Mouse (Mus musculus): Measurements from ENCODE around the gene Ctdnep1. TPM values are rescaled to one million over a fixed set of nuclear protein-coding genes. Genes with fewer than 3 reads are reported as not detected.

The Ctdnep1 gene
- total RNA-seq, 2 experiments from 2014 or later, result 89.3 to 102 TPM

DNA sequence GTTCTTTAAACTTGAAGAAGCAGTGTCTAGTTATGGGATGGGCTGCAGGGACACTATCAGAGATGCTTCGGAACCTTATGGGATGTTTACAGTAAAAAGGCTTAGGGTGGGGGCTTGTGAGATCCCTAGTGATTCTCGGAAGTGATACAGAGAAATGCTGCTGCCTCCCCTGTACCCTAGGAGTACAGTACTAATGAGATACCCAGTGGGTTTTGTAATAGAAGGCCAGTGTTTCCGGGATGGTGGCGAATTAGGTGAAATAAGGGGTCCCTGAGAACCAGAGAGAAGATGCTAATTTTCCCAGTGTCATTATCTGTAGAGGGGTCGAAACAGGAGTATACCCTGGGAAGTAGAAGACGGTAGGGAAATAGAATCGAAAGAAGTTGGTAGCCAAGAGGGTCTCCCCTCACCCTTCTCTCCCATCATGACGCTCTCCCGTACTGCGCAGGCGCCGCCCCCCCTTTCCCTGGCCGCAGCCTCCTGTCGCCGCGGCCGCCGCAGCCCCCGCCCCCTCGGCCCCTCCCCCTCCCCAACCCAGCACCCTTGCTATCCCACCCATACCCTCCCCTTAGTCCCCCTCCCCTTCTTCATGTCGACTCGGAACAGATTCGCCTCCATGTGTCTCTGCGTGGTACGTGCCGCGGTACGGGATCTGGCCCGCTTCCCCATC, 42.7 kb downstream of the Ctdnep1 start:
- peak; percentile 81 for DNase-seq

DNA sequence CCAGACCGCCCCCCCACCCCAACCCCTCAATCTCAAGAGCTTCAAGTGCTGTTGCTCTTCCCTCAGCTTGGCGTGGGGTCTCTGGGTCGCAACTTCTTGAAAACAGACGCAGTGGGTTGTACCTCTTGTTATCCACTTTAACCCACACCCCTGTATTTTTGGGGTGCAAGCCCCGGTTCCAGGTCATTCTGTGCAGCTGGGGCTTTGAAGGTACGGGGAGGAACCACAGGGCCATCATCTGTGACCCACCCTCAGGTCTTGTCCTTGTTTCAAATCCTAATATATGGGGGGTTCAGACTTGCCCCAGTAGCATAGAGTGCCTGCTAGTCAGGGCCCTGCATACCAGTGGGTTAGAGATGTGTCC, 43.2 kb downstream of the Ctdnep1 start:
- DNase-seq, result no peak
- intact Hi-C loops (cut with DNase I), result no loop called here

More for the DNA sequence above, 42.7 kb downstream of the Ctdnep1 start:
- intact Hi-C loops (cut with DNase I), result no loop called here

- intact Hi-C loops (cut with DNase I), result no loop called here
- peak; percentile 64 for DNase-seq
These were observed 45.7 kb downstream of the Ctdnep1 start for GRCm38 (mm10) chr11:70026689-70027088.

DNA sequence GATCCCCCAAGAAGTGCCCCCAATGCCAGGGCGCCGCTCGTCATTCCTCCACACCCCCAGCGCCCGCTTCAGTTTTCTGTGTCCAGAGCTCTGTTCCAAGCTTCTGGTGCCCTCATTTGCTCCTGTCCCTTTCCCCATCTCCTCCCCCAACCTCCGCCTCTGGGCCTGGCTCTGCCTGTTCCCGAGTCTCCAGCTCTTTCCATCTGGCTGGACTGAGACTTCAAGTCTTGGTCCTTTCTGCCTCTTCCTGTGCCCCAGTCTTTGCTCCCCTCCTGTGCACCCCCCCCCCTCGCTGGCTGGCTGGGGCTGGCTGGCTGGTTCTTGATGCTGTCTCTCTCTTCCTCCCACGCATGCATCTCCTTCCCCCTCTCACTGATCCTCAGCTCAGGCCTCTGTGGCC, 46.4 kb downstream of the Ctdnep1 start:
- no peak for DNase-seq
- intact Hi-C loops (cut with DNase I), result no loop called here

- intact Hi-C loops (cut with DNase I), result no loop called here
- no peak for DNase-seq
These were observed 47.6 kb downstream of the Ctdnep1 start for GRCm38 (mm10) chr11:70028401-70029129.

- DNase-seq, result peak; percentile 96
- intact Hi-C loops (cut with DNase I), result no loop called here
These were observed 48.3 kb downstream of the Ctdnep1 start for GRCm38 (mm10) chr11:70029130-70029801.

DNA sequence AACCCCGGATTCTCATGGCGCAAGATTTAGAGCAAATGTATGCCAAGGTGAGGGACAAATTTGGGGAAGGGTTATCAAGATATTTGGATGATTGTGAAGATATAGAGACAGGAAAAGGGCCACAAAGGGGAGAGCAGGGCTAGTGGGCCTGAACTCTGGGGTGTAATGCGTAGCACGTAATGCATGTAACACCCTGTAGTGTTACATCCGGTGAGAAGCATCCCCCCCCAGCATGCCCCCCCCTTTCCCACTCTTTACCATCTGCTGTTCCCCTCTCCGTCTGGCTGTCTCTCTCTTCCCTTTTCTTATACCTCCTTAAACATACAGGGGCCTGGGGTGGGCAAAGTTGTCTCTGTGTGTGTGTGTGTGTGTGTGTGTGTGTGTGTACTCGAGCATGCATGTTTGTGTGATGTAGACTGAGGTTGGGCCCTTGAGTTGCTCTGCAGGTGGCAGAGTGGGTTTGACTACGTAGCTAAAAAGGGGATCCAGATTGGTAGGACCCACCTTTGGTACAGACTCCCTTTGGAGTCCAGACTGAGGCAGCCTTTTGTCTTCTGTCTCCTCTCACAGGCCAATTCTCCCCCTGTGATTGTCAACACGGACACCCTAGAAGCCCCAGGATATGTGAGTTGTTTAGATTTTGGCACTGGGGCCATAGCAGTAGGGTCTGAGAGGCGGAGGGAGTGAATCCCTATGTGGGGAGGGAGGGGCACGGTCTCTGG, 49.0 kb downstream of the Ctdnep1 start:
- no peak for DNase-seq

GRCm38 (mm10) chr11:70030651-70031320, 49.8 kb downstream of the Ctdnep1 start:
- DNase-seq, result no peak
- intact Hi-C loops (cut with DNase I), result no loop called here

More for the DNA sequence above, 49.0 kb downstream of the Ctdnep1 start:
- intact Hi-C loops (cut with DNase I), result no loop called here

GRCm38 (mm10) chr11:70031321-70031670, 50.3 kb downstream of the Ctdnep1 start:
- DNase-seq, result no peak
- intact Hi-C loops (cut with DNase I), result no loop called here

DNA sequence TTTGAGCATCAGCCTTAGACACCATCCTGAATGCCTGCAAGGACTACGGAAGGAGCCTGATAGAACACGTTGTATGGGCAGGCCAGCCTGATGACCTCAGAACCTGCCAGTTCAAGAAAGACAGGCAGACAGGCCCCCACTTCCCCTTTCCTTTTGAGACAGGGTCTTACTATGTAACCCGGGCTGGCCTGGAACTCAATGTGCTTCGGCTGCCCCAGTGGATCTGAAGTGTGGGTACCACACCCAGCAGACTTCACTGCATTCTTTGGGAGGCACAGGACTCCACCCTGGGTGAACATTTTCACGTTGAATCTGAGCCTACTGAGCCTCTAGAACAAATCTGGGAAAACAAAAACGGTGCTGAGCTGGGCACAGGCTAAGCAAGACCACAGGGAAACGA, 57.2 kb downstream of the Ctdnep1 start:
- no peak for DNase-seq
- intact Hi-C loops (cut with DNase I), result no loop called here

DNA sequence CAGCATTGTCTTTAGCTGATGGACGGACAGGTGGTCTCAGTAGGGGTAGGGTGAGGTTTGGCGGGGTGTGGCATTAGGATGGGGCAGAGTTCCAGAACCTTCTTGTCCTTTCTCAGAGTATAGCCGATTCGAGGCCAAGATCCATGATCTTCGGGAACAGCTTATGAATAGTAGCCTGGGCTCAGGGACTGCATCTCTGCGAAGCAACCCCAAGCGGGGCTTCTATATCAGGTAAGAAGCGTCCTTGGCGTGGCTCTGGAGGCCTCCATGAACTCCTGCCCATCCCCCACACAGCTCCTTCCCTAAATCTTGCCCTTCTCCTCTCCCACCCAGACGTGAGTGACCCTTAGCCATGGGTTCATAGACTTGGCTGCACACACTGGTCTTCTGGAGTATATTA, 58.7 kb downstream of the Ctdnep1 start:
- intact Hi-C loops (cut with DNase I), result no loop called here
- no peak for DNase-seq

DNA sequence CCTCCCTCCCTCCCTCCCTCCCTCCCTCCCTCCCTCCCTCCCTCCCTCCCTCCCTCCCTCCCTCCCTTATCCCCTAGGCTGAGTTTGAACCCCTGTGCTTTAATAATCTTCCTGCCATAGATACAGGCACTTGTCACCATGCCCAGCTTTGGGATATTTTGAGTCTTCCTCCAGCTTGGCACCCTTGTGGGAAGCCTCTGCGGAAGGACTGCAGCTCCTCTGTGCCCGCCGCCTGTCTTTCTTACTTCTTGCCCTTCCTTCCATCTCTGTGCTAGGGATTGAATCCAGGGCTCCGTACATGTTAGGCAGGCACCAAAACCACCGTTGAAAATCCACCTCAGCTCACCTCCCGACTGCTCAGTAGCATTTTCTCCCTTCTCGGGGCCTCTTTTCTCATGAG, 59.2 kb downstream of the Ctdnep1 start:
- intact Hi-C loops (cut with DNase I), result no loop called here
- DNase-seq, result no peak

Small RNAs within 50 kb of the gene (microRNA-seq; reads per million reads assigned to microRNA genes)
- gene Gm44349, result not detected
- 9,879 reads per million, percentile 95 among the genes with 10 or more reads in this experiment for gene Mir324

Other genes starting within 250 kb of the Ctdnep1 start
- 10 to 100 TPM; 49.6 to 54.6 TPM for gene Polr2a, start 222.5 kb upstream of the Ctdnep1 start, total RNA-seq (2021)
- gene Slc35g3, start 219.2 kb upstream of the Ctdnep1 start, total RNA-seq (2021), result not detected
- 10 to 100 TPM; 47.9 to 52.5 TPM for gene Zbtb4, start 215.2 kb upstream of the Ctdnep1 start, total RNA-seq (2021)
- 1 to 10 TPM in 1 of 2 experiments, under 1 TPM in 1; 0.48 to 1.5 TPM for gene Chrnb1, start 185.2 kb upstream of the Ctdnep1 start, total RNA-seq (2021)
- gene Fgf11, start 179.3 kb upstream of the Ctdnep1 start, total RNA-seq (2021), result 10 to 100 TPM; 25.2 to 29.6 TPM
- not detected for gene Tmem102, start 175.5 kb upstream of the Ctdnep1 start, total RNA-seq (2021)
- not detected for gene Gm39566, start 165.9 kb upstream of the Ctdnep1 start, total RNA-seq (2021)
- gene Spem2, start 162.7 kb upstream of the Ctdnep1 start, total RNA-seq (2021), result not detected
- gene Spem1, start 159.0 kb upstream of the Ctdnep1 start, total RNA-seq (2021), result 1 to 10 TPM in 1 of 2 experiments, under 1 TPM in 1; 0.93 to 1.1 TPM
- gene Nlgn2, start 143.4 kb upstream of the Ctdnep1 start, total RNA-seq (2021), result 100 to 1,000 TPM; 237 to 257 TPM
- 100 to 1,000 TPM; 140 to 155 TPM for gene Tmem256, start 142.6 kb upstream of the Ctdnep1 start, total RNA-seq (2021)
- gene Plscr3, start 134.8 kb upstream of the Ctdnep1 start, total RNA-seq (2021), result 10 to 100 TPM; 46.2 to 52.1 TPM
- not detected for gene Tnk1, start 122.4 kb upstream of the Ctdnep1 start, total RNA-seq (2021)
- not detected for gene Tmem95, start 103.1 kb upstream of the Ctdnep1 start, total RNA-seq (2021)
- gene Kctd11, start 99.8 kb upstream of the Ctdnep1 start, total RNA-seq (2021), result 1 to 10 TPM in 1 of 2 experiments, under 1 TPM in 1; 0.38 to 1.0 TPM
- under 1 TPM; 0.50 to 0.72 TPM for gene Acap1, start 85.6 kb upstream of the Ctdnep1 start, total RNA-seq (2021)
- 10 to 100 TPM in 1 of 2 experiments, 1 to 10 TPM in 1; 8.3 to 10.7 TPM for gene 2810408A11Rik, start 80.2 kb upstream of the Ctdnep1 start, total RNA-seq (2021)
- 100 to 1,000 TPM; 157 to 165 TPM for gene Neurl4, start 80.1 kb upstream of the Ctdnep1 start, total RNA-seq (2021)
- gene Gps2, start 67.3 kb upstream of the Ctdnep1 start, total RNA-seq (2021), result 10 to 100 TPM; 37.8 to 38.3 TPM
- gene Eif5a, start 59.2 kb upstream of the Ctdnep1 start, total RNA-seq (2021), result 100 to 1,000 TPM; 539 to 555 TPM
- gene Ybx2, start 45.4 kb upstream of the Ctdnep1 start, total RNA-seq (2021), result 10 to 100 TPM; 16.1 to 23.5 TPM
- gene Slc2a4, start 33.0 kb upstream of the Ctdnep1 start, total RNA-seq (2021), result 1 to 10 TPM; 1.7 to 3.2 TPM
- not detected for gene Cldn7, start 16.4 kb upstream of the Ctdnep1 start, total RNA-seq (2021)
- gene Elp5, start 1.4 kb downstream of the Ctdnep1 start, total RNA-seq (2021), result 100 to 1,000 TPM; 112 to 116 TPM
- 100 to 1,000 TPM; 303 to 307 TPM for gene Gabarap, start 10.0 kb downstream of the Ctdnep1 start, total RNA-seq (2021)
- 10 to 100 TPM; 46.2 to 48.7 TPM for gene Phf23, start 14.6 kb downstream of the Ctdnep1 start, total RNA-seq (2021)
- 10 to 100 TPM; 38.8 to 40.1 TPM for gene Dvl2, start 19.4 kb downstream of the Ctdnep1 start, total RNA-seq (2021)
- 10 to 100 TPM; 44.8 to 45.0 TPM for gene Acadvl, start 34.3 kb downstream of the Ctdnep1 start, total RNA-seq (2021)
- gene Dlg4, start 35.8 kb downstream of the Ctdnep1 start, total RNA-seq (2021), result 100 to 1,000 TPM; 496 to 497 TPM
- gene Asgr1, start 72.9 kb downstream of the Ctdnep1 start, total RNA-seq (2021), result 1 to 10 TPM; 3.7 to 3.9 TPM
- not detected for gene Asgr2, start 111.5 kb downstream of the Ctdnep1 start, total RNA-seq (2021)
- gene Mgl2, start 149.2 kb downstream of the Ctdnep1 start, total RNA-seq (2021), result under 1 TPM; 0.30 to 0.95 TPM
- gene Clec10a, start 175.0 kb downstream of the Ctdnep1 start, total RNA-seq (2021), result 1 to 10 TPM; 1.3 to 2.9 TPM
- 10 to 100 TPM; 16.8 to 26.8 TPM for gene Slc16a11, start 231.6 kb downstream of the Ctdnep1 start, total RNA-seq (2021)
- 10 to 100 TPM; 14.8 to 15.2 TPM for gene Slc16a13, start 239.9 kb downstream of the Ctdnep1 start, total RNA-seq (2021)
- gene Bcl6b, start 248.6 kb downstream of the Ctdnep1 start, total RNA-seq (2021), result 1 to 10 TPM; 9.1 to 9.3 TPM